Mouse (Mus musculus): Measurements from ENCODE around the gene Eif4ebp2. TPM values are rescaled to one million over a fixed set of nuclear protein-coding genes. Genes with fewer than 3 reads are reported as not detected.

The Eif4ebp2 gene
- 10 to 100 TPM; 23.0 to 31.9 TPM for polyA plus RNA-seq (2017; shearing (Covaris generic))

DNA sequence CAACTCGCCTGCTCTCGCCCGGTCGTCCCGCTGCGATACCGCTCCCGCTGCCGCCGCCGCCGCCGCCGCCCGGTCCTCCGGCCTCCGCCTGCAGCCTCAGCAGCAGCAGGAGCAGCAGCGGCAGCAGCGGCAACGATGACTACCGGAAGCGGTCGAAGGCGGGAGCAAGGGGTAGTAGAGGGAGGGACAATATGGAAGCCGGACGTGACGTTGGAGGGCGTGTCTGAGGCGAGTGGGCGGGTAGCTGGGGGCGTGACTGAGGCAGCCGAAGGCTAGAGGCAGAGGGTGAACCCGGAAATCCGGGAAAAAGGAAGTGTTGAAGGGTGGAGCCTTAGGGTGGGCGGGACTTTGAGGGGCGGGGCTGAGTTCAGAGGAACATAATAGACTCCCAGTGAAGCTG is at the start of gene Eif4ebp2:
TSS of gene Eif4ebp2 (minus strand) at position 17 of the 400 bp plus-strand sequence.

DNA sequence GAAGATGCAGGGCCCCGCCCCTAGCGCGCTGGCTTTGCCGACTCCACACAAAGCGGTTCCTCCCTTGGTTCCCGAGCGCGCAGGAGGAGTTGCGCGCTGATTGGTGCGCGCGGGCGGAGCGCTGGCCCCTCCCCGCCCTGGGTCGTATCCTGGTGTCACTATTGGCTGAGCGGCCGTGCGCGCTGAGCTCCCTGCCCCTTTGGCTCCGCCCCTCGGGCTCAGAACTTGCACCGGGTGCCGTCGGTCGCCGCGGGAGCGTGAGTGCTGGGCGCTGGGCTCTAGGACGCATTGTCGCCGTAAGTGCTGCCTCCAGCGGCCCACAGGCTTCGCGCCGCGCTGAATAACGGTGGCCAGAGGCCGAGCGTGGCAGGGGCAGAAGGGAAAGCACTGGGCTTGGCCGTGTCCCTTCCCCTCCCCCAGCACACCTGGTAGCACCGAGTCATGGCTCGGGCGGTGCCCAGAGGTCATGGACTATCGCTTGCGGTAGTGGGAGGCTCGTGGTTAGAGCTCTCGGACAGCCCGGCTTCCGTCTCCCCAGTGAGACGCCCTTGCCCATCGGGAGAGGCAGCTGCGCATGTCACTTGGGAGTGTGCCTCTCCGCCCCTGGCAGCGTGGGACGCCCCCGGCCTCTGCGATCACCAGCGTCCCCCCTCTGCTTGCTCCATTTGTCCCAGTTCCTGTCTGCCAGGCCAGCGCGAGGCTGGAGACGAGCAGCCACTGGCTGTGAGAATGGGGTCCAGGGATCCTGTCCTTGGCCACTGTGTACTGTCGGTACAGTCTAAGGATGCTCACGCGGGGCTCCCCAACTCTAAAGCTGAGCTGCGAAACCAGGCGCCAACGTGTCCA is 23.4 kb upstream of the Eif4ebp2 start, which contains the start of gene Lrrc20:
TSS of gene Lrrc20 (plus strand) at position 208 of the 846 bp plus-strand sequence.

GRCm38 (mm10) chr10:61417672-61418071 is 34.8 kb downstream of the Eif4ebp2 start, which contains the start of gene Nodal:
Gene Nodal (plus strand): TSS chr10:61417972.

GRCm38 (mm10) chr10:61383021-61383714 is 69.3 kb downstream of the Eif4ebp2 start, which contains the start of gene Pald1:
Gene Pald1 (minus strand): TSS chr10:61383530.

Other genes starting within 250 kb of the Eif4ebp2 start
- under 1 TPM in 1 of 2 experiments, not detected in 1; 0.54 TPM for gene Adamts14, start 179.2 kb downstream of the Eif4ebp2 start, polyA plus RNA-seq (2017; shearing (Covaris generic))
- 1 to 10 TPM; 5.5 to 9.2 TPM for gene Prf1, start 154.8 kb downstream of the Eif4ebp2 start, polyA plus RNA-seq (2017; shearing (Covaris generic))
- under 1 TPM in 1 of 2 experiments, not detected in 1; 0.42 TPM for gene Pald1, start 69.1 kb downstream of the Eif4ebp2 start, polyA plus RNA-seq (2017; shearing (Covaris generic))
- gene Nodal, start 34.7 kb downstream of the Eif4ebp2 start, polyA plus RNA-seq (2017; shearing (Covaris generic)), result under 1 TPM in 1 of 2 experiments, not detected in 1; 0.07 TPM
- gene Lrrc20, start 23.1 kb upstream of the Eif4ebp2 start, polyA plus RNA-seq (2017; shearing (Covaris generic)), result 1 to 10 TPM; 4.3 to 5.2 TPM
- not detected for gene Npffr1, start 142.8 kb upstream of the Eif4ebp2 start, polyA plus RNA-seq (2017; shearing (Covaris generic))
- gene Ppa1, start 195.9 kb upstream of the Eif4ebp2 start, polyA plus RNA-seq (2017; shearing (Covaris generic)), result 10 to 100 TPM; 84.2 to 91.8 TPM
- 100 to 1,000 TPM; 146 to 148 TPM for gene Sar1a, start 227.6 kb upstream of the Eif4ebp2 start, polyA plus RNA-seq (2017; shearing (Covaris generic))
- gene Tysnd1, start 242.9 kb upstream of the Eif4ebp2 start, polyA plus RNA-seq (2017; shearing (Covaris generic)), result 10 to 100 TPM; 26.1 to 27.9 TPM